ENCODE assay signal across 8 mouse cellular contexts in genomic region chr2:145934339-145935231, GRCm38 (mm10). TPM values are rescaled to one million over a fixed set of nuclear protein-coding genes. Genes with fewer than 3 reads are reported as not detected.
DNase-seq lines count a peak whose midpoint lies in the region; ATAC-seq lines count a peak whose summit lies in the region.

Gene Cfap61 (plus strand): TSS chr2:145934784.
Gene Crnkl1 (minus strand): TSS chr2:145935014.

- H3K4me1 ChIP-seq in heart, embryonic 14.5 days (ENCODE audit: control insufficient read depth in 2 of 2, insufficient read depth in 2 of 2, low read length in 2 of 2) = peaks cover 5 to 9% of the 10 kb centered on the region in 2 experiments; a peak in 3 of 4 replicates
- H3K4me1 ChIP-seq in liver, embryonic 13.5 days (replicated peaks) = peaks cover 16% of the 10 kb centered on the region
- peaks cover 8% of the 10 kb centered on the region for H3K4me1 ChIP-seq in stomach, embryonic 16.5 days (ENCODE audit: control insufficient read depth, insufficient read depth, low read length)

- peak within 1 kb of the TSS; percentile 80 for H3K9ac ChIP-seq in heart, embryonic 14.5 days (ENCODE audit: low read length)
- H3K9ac ChIP-seq in liver, embryonic 13.5 days = peak within 1 kb of the TSS; percentile 82
- peak within 1 kb of the TSS; percentile 84 for H3K9ac ChIP-seq in stomach, embryonic 16.5 days (ENCODE audit: low read length)

- peaks cover 28% of the 10 kb centered on the region for H3K36me3 ChIP-seq in heart, embryonic 14.5 days (ENCODE audit: control insufficient read depth, insufficient read depth, low read length)
- peaks cover 30% of the 10 kb centered on the region for H3K36me3 ChIP-seq in liver, embryonic 13.5 days
- 0 out of 2 replicates have a peak, but pooled peaks cover 6% of the 10 kb centered on the region for H3K36me3 ChIP-seq in stomach, embryonic 16.5 days (ENCODE audit: control insufficient read depth, insufficient read depth, low read length)

- peak; percentile 99 for ATAC-seq in CD4-positive, CD25-positive, alpha-beta regulatory T cell, adult 4 months
- peak; percentile 92 for ATAC-seq in heart, embryonic 14.5 days (ENCODE audit: insufficient number of reproducible peaks, insufficient read depth, low FRiP score, low read depth)
- peak; percentile 98 for ATAC-seq in liver, embryonic 13.5 days (ENCODE audit: low read depth)
- peak; percentile 96 for ATAC-seq in stomach, embryonic 16.5 days (ENCODE audit: insufficient read depth, low FRiP score)

- DNase-seq in c-Kit-negative CD71-positive TER-119-positive erythroid progenitor cells, embryonic 14.5 days (ENCODE audit: low read depth, low spot score) = peak; percentile 84
- DNase-seq in fibroblast of lung, adult 2 months (ENCODE audit: low read depth) = peak; percentile 90
- DNase-seq in kidney, postnatal 14 days = peak; percentile 96
- peak; percentile 83 for DNase-seq in liver, embryonic 13.5 days
- DNase-seq in neural tube, embryonic 10.5 days (ENCODE audit: extremely low spot score, low spot score) = peak; percentile 97

- peak within 1 kb of the TSS; percentile 87 for H3K4me2 ChIP-seq in heart, embryonic 14.5 days (ENCODE audit: low read length)
- peak within 1 kb of the TSS; percentile 77 for H3K4me2 ChIP-seq in liver, embryonic 13.5 days
- peak within 1 kb of the TSS; percentile 92 for H3K4me2 ChIP-seq in stomach, embryonic 16.5 days (ENCODE audit: low read depth, low read length)

- no peaks in the 10 kb centered on the region for H3K27me3 ChIP-seq in heart, embryonic 14.5 days (ENCODE audit: control insufficient read depth, insufficient read depth, low read length)
- no peaks in the 10 kb centered on the region for H3K27me3 ChIP-seq in liver, embryonic 13.5 days
- no peaks in the 10 kb centered on the region for H3K27me3 ChIP-seq in stomach, embryonic 16.5 days (ENCODE audit: control insufficient read depth, insufficient read depth, low read length)

- no peak within 1 kb of the TSS for H3K27ac ChIP-seq in heart, embryonic 14.5 days (replicated peaks in 1 of 2; ENCODE audit: control insufficient read depth in 1 of 2, insufficient read depth in 1 of 2, low read depth in 2 of 2, low read length in 2 of 2)
- H3K27ac ChIP-seq in liver, embryonic 13.5 days = peak within 1 kb of the TSS; percentile 62
- no peak within 1 kb of the TSS for H3K27ac ChIP-seq in stomach, embryonic 16.5 days (ENCODE audit: low read length)

- H3K9me3 ChIP-seq in heart, embryonic 14.5 days (ENCODE audit: control insufficient read depth, low read length) = no peaks in the 10 kb centered on the region
- H3K9me3 ChIP-seq in liver, embryonic 13.5 days (replicated peaks) = no peaks in the 10 kb centered on the region
- no peaks in the 10 kb centered on the region for H3K9me3 ChIP-seq in stomach, embryonic 16.5 days (replicated peaks; ENCODE audit: control insufficient read depth, low read length)

- under 1% methylated on average over 61 of the region's 61 CpGs for WGBS in heart, embryonic 14.5 days
- under 1% methylated on average over 61 of the region's 61 CpGs for WGBS in liver, embryonic 13.5 days (ENCODE audit: insufficient replicate concordance)
- under 1% methylated on average over 61 of the region's 61 CpGs for WGBS in stomach, embryonic 16.5 days

- H3K4me3 ChIP-seq in heart, embryonic 14.5 days (ENCODE audit: control insufficient read depth in 1 of 2, insufficient read depth in 1 of 2, low read depth in 1 of 2, low read length in 2 of 2) = peak within 1 kb of the TSS; percentile 87 to 99
- peak within 1 kb of the TSS; percentile 93 for H3K4me3 ChIP-seq in liver, embryonic 13.5 days (replicated peaks)
- peak within 1 kb of the TSS; percentile 92 for H3K4me3 ChIP-seq in stomach, embryonic 16.5 days (replicated peaks; ENCODE audit: low read length)

RNA-seq across cellular contexts. Expression of gene Cfap61, which starts in this region (rescaled TPM):
- not detected for polyA plus RNA-seq in CD4-positive, CD25-positive, alpha-beta regulatory T cell, adult 4 months (2017; shearing (Covaris generic))
- polyA plus RNA-seq in heart, embryonic 14.5 days (2014; fragmentation: Nextera tagmentation; extraction: Ambion mirVana) = 0.46 and 0.51 TPM in 2 replicates
- polyA plus RNA-seq in liver, embryonic 13.5 days (2015; fragmentation: Nextera tagmentation; extraction: Ambion mirVana) = 0.10 and 0.17 TPM in 2 replicates
- 0.12 and 0.13 TPM in 2 replicates for polyA plus RNA-seq in stomach, embryonic 16.5 days (2015; fragmentation: Nextera tagmentation; extraction: Ambion mirVana)

RNA-seq across cellular contexts. Expression of gene Crnkl1, which starts in this region (rescaled TPM):
- polyA plus RNA-seq in CD4-positive, CD25-positive, alpha-beta regulatory T cell, adult 4 months (2017; shearing (Covaris generic)) = 10 to 100 TPM; 53.9 to 62.2 TPM
- 17.3 and 17.7 TPM in 2 replicates for polyA plus RNA-seq in heart, embryonic 14.5 days (2014; fragmentation: Nextera tagmentation; extraction: Ambion mirVana)
- 21.4 and 25.4 TPM in 2 replicates for polyA plus RNA-seq in liver, embryonic 13.5 days (2015; fragmentation: Nextera tagmentation; extraction: Ambion mirVana)
- polyA plus RNA-seq in stomach, embryonic 16.5 days (2015; fragmentation: Nextera tagmentation; extraction: Ambion mirVana) = 21.7 and 24.8 TPM in 2 replicates
